Mouse (Mus musculus) kidney, embryonic 16.5 days (tissue): Measurements from ENCODE around the gene Abcc3. TPM values are rescaled to one million over a fixed set of nuclear protein-coding genes. Genes with fewer than 3 reads are reported as not detected.

Source experiments
- ATAC-seq: fragments of 200-750 bp; cut with Nextera tagmentation; 2 replicates; pipeline ENCODE4 v1.8.0; 2017; ENCODE audit warnings: moderate TSS enrichment; ENCODE audit not compliant: low FRiP score, low TSS enrichment
- H3K27ac ChIP-seq: fragments of 300-500 bp; sonication (generic); 2 replicates; pipeline ENCODE4 v1.5.1; 2014; ENCODE audit warnings: low read length
- H3K27me3 ChIP-seq: fragments of 300-500 bp; sonication (generic); 2 replicates; pipeline ENCODE4 v1.6.1; 2014; ENCODE audit warnings: low read length, control low read depth, mixed read lengths; ENCODE audit not compliant: insufficient read depth
- H3K36me3 ChIP-seq: fragments of 300-500 bp; sonication (generic); 2 replicates; pipeline ENCODE4 v1.6.1; 2014; ENCODE audit warnings: low read length, control low read depth, mixed read lengths; ENCODE audit not compliant: insufficient read depth
- H3K4me1 ChIP-seq: fragments of 300-500 bp; sonication (generic); 2 replicates; pipeline ENCODE4 v1.6.1; 2014; ENCODE audit warnings: low read length, control low read depth, mixed read lengths; ENCODE audit not compliant: insufficient read depth
- H3K4me2 ChIP-seq: fragments of 300-500 bp; sonication (generic); replicated peaks from 2 replicates; pipeline ENCODE4 v1.6.1; 2014; ENCODE audit warnings: low read depth, low read length
- H3K4me3 ChIP-seq: fragments of 300-500 bp; sonication (generic); 2 replicates; pipeline ENCODE4 v1.5.1; 2014; ENCODE audit warnings: mild to moderate bottlenecking, low read length
- H3K9ac ChIP-seq: fragments of 300-500 bp; sonication (generic); replicated peaks from 2 replicates; pipeline ENCODE4 v1.6.1; 2014; ENCODE audit warnings: low read length
- H3K9me3 ChIP-seq: fragments of 300-500 bp; sonication (generic); 2 replicates; pipeline ENCODE4 v1.6.1; 2016; ENCODE audit warnings: low read length, control low read depth
- WGBS: fragments of 180-500 bp; shearing (Covaris S2); extraction: QIAGEN DNeasy Blood & Tissue Kit; methylation state at CpG from one replicate; pipeline ENCODE4 v1.1.7; 2014; 5-methylcytosine and 5-hydroxymethylcytosine counted together
- polyA plus RNA-seq: library from polyadenylated mRNA; unstranded; fragments of >200 nt; fragmentation: Nextera tagmentation; extraction: Ambion mirVana; gene quantifications from 2 replicates; pipeline ENCODE4 v1.2.1, GENCODE M21; 2015

The Abcc3 gene
- polyA plus RNA-seq, 1 experiment from 2014 or later: 7.0 TPM

DNA sequence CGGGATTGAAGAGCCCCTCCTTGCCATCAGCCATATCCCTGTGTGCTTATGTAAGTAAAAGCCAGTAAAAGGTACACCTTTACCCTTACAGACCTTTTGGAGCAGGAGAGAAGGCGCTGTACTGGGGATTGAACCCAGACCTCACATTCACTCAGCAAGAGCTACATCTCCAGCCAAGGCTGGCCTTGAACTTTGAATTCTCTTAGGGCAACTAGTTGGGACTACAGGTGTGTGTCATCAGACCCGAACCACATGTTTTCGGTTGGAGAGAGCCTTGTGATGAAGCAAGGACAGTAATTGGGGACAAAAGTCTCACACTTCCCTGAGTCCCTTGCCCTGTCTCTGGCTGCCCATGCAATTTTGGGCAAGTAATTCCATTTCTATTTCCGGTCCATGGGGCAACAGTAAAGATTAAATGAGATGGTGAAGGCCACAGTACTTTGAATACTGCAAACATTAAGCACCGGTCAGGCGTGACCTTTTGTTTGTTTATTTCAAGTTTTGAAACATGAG lies 45.7 kb downstream of the Abcc3 start:
- Histone ChIP-seq H3K4me3 (no peak overlapping the region), H3K9me3 (no peaks in the 10 kb centered on the region), H3K4me1 (peaks cover 46% of the 10 kb centered on the region), H3K27me3 (no peaks in the 10 kb centered on the region), H3K27ac (peak overlapping the region; percentile 44; the same call in 1 of the 2 replicates), H3K36me3 (no peaks in the 10 kb centered on the region), H3K9ac (no peak overlapping the region), H3K4me2 (no peak overlapping the region)
- ATAC-seq: no peak
- WGBS: 71% methylated on average over 7 of the region's 7 CpGs

DNA sequence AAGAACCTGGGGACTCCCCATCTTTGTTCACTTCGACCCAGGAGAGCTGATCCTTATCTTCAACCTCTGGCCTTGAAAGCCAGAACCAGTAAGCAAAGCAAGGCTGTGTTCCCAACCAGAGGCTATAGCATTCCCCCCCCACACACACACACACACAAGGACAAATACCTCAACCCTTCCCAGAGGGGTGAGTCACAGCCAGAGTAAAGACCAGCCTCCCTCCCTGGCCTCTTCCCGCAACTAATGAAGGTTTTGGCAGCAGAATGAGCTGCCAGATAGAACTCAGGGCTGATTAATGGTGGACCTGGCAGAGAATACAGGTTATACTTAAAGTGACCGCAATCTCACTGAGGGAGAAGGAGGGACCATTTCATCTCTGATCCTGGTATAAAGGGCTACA lies 46.2 kb downstream of the Abcc3 start:
- H3K9ac ChIP-seq: no peak overlapping the region
- peaks cover 49% of the 10 kb centered on the region for H3K4me1 ChIP-seq
- H3K4me2 ChIP-seq: no peak overlapping the region
- no peaks in the 10 kb centered on the region for H3K27me3 ChIP-seq
- 32% methylated on average over 3 of the region's 3 CpGs for WGBS
- ATAC-seq: no peak
- no peaks in the 10 kb centered on the region for H3K36me3 ChIP-seq
- no peaks in the 10 kb centered on the region for H3K9me3 ChIP-seq
- H3K27ac ChIP-seq: peak overlapping the region; percentile 44; the same call in 1 of the 2 replicates
- no peak overlapping the region for H3K4me3 ChIP-seq

DNA sequence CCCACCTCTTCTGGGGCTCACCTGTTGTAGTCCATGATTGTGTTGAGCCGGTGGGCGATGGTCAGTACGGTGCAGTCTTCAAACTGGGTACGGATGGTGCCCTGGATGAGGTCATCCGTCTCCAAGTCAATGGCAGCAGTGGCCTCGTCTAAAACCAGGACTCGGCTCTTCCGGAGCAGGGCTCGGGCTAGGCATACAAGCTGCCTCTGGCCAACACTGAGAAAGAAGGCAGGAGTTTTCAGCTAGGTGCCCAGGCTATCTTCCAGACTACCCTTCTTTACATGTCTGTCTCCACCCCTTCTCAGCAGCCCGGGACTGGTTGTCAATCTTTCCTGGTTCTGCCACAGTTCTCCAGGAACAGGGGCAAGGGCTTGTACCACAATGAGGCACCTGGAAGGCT lies 46.9 kb downstream of the Abcc3 start:
- H3K27ac ChIP-seq: no peak overlapping the region
- H3K36me3 ChIP-seq: no peaks in the 10 kb centered on the region
- no peak overlapping the region for H3K9ac ChIP-seq
- no peaks in the 10 kb centered on the region for H3K9me3 ChIP-seq
- peaks cover 47% of the 10 kb centered on the region for H3K4me1 ChIP-seq
- H3K4me2 ChIP-seq: no peak overlapping the region
- no peaks in the 10 kb centered on the region for H3K27me3 ChIP-seq
- 81% methylated on average over 10 of the region's 10 CpGs for WGBS
- no peak overlapping the region for H3K4me3 ChIP-seq
- ATAC-seq: no peak

DNA sequence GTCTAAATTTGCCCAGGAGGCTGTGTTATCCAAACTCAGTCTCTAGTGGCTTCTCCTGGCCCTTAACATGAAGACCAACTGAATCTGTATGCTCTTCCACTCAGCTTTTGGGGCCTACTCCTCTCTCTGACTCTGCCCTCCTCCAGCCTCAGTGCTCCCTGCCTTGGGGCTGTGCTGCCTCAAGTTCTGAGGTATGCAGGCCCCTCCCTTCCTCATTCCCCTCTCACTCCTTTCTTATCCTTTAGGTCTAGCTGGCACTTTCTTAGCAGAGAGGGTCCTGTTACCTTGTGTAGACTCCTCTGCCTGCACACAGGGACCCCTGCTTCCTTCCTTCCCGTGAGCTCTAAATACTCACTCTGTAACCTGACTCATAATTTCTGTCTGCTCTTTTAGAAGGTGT lies 48.3 kb downstream of the Abcc3 start:
- Histone ChIP-seq H3K4me2 (no peak overlapping the region), H3K36me3 (peaks cover 3% of the 10 kb centered on the region), H3K27me3 (no peaks in the 10 kb centered on the region), H3K4me1 (peaks cover 45% of the 10 kb centered on the region), H3K9me3 (no peaks in the 10 kb centered on the region), H3K4me3 (no peak overlapping the region), H3K9ac (no peak overlapping the region), H3K27ac (no peak overlapping the region)
- ATAC-seq: no peak
- 41% methylated on average over 1 of the region's 1 CpGs for WGBS

DNA sequence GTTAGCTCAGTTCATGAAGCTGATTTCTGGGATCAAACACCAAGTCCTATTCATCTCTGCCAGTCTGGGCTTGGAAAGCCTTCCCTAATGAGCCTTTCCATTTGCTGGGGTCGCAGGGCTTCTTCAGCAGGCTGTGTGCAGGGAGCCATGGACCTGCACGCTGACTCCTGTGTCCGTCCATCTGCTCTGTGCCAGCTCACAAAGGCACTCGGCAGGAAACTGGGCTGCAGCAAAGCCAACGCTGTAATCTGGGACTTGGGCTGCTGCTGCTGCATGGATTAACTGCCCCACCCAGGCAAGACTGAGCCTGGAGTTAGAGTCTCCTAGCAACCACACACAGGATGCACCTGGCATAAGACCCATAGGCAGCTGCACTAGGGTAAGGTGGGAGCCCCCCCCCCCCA lies 48.8 kb downstream of the Abcc3 start:
- Histone ChIP-seq H3K27ac (no peak overlapping the region), H3K4me3 (no peak overlapping the region), H3K9ac (peak overlapping the region; percentile 36; the same call in 1 of the 2 replicates), H3K9me3 (no peaks in the 10 kb centered on the region), H3K36me3 (peaks cover 8% of the 10 kb centered on the region), H3K4me1 (peaks cover 45% of the 10 kb centered on the region), H3K27me3 (no peaks in the 10 kb centered on the region), H3K4me2 (no peak overlapping the region)
- WGBS: 43% methylated on average over 5 of the region's 5 CpGs
- no peak for ATAC-seq

DNA sequence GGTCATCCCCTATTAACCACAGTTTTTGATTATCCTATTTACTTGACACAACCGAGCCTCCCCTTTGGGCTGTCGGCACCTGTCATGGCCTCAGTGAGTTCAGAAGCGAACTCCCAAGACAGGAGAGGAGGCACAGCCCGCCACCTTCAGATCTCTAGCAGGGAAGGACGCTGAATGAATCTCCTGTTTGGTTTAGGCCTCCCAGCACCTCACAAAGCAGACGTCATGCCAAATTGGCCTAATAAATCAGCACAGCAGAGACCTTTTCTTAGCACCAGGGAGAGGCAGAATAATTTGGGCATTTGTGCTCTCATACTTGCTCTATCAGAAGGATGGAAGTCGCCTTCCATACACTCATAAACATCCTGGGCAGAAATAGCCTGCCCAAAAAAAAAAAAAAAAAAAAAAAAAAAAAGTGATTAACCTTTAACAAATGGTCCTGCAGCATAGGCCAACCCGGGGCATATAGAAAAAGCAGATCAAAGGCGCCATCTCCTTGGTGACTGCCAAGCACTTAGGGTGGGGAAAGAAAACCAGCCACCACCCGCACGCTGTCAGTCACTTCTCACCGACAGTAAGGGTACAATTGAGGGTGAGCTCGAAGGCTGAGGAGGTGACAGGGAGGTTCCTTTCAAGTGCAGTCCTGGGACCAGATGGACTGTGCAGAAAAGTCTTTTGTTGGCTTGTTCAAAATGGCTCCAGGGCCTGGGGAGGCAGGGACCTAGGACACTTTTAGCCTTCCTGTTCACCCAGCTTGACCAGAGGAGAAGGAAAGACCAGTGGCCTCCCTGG lies 50.5 kb downstream of the Abcc3 start:
- Histone ChIP-seq H3K27me3 (no peaks in the 10 kb centered on the region), H3K4me1 (peaks cover 42% of the 10 kb centered on the region), H3K27ac (peak overlapping the region; percentile 19; the same call in 1 of the 2 replicates), H3K9ac (no peak overlapping the region), H3K9me3 (no peaks in the 10 kb centered on the region), H3K36me3 (peaks cover 18% of the 10 kb centered on the region), H3K4me2 (no peak overlapping the region), H3K4me3 (no peak overlapping the region)
- ATAC-seq: no peak
- 19% methylated on average over 13 of the region's 13 CpGs for WGBS

DNA sequence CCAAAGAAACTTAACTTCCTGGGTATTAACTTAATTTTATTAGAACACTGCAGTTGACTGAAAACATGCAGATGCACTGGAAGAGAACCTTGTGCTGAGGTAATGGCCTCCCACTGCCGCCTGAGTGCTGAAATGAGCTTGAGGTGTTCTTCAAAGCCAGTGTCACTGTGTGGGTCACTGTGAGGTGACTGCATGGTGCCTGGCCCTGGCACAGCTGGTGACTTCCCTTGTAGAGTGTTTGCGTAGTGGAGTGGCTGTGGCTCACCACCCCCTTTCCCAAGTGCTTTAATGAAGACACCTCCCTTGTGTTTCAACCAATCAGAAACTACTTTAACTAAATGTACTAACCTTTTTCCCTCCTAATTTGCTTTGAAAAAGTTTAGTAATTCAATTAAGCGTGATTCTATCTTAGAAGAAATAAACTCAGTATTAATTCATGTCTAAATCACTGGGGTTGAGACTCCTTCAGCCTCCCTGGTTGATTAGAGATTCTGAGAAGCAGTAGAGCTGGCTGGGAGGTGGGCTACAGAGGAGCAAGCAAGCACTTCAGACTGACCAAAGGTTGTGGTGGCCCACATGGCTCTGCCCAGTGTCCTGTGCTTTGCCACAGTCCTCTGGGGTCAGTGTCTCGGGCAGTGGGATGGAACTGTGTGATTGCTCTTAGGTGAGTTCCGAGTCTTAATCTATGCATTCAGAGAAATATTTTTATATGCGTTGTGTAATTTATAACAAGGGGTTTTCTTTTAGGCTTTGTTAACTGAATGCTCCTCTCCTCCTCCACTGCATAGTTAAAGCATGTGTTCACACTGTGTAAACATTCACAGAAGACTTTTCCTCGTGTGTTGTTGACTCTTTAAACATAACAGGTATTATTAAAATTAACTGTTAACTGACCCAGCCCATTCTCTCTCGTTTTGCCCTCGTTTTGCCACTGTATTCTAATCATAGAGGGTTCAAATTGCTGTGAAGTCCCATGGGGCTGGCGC lies 51.6 kb downstream of the Abcc3 start:
- H3K9me3 ChIP-seq: no peaks in the 10 kb centered on the region
- H3K4me2 ChIP-seq: no peak overlapping the region
- peaks cover 32% of the 10 kb centered on the region for H3K4me1 ChIP-seq
- peak overlapping the region; percentile 61 for H3K27ac ChIP-seq
- 53% methylated on average over 10 of the region's 10 CpGs for WGBS
- H3K9ac ChIP-seq: no peak overlapping the region
- no peak overlapping the region for H3K4me3 ChIP-seq
- peaks cover 24% of the 10 kb centered on the region for H3K36me3 ChIP-seq
- ATAC-seq: peak; percentile 62; the same call in 1 of the 2 replicates
- no peaks in the 10 kb centered on the region for H3K27me3 ChIP-seq

DNA sequence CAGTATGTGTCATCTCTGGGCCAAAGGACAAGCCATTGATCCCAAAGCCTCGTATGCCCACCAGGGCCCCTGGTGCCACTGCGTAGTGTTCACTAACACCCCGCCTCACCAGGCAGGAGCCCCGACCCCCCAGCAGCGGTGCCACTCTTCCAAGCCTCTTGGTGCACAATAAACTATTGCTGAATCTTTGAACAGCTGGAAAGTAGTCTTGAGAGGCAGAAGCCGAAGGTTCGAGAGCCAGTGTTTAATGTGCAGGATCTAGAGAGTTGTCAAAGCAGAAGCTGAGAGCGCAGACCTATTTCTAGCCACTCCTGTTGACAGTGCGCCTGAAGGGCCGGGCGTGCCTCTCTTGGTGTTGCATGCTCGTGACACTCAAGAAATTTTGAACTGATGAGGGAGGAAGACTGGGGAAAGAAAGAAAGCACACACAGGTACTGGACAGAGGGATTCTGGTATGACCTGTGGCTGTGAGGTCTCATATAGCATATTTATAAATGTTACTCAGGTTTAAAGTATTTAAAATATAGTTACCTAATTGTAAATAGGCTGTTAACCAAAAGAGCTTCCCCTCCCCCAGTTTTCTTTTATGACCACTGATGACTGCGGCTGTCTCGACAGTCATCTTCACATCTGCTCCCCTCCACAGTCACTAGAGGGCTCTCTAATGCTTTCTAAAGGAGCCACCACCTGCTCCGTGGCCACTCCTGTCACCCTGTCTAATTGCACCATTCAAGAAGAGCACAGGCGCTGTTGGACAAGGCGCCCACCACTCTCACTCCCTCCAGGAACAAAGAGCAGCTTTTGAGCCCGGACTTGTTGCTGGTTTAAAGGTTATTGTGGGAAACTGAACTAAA lies 52.8 kb downstream of the Abcc3 start:
- Histone ChIP-seq H3K27ac (no peak overlapping the region), H3K4me3 (no peak overlapping the region)
- 56% methylated on average over 18 of the region's 18 CpGs for WGBS

DNA sequence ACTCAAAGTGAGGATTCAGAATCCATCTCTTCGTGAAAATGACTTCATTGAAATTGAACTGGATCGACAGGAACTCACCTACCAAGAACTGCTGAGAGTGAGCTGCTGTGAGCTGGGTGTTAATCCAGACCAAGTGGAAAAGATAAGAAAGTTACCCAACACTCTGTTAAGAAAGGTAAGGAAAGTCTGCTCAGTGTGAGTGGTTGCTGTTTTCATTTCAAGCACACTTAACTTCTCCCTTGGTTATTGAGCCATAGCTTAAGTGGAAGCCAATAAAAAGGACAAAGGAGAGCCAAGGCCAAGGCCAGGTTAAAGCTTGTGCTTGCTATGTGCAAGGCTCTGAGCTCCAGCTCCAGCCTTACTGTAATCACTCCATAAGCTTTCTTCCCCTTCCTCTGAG lies 54.5 kb downstream of the Abcc3 start:
- H3K4me3 ChIP-seq: no peak overlapping the region
- H3K9ac ChIP-seq: no peak overlapping the region
- no peak overlapping the region for H3K4me2 ChIP-seq
- no peak for ATAC-seq
- H3K4me1 ChIP-seq: peaks cover 14% of the 10 kb centered on the region
- H3K9me3 ChIP-seq: no peaks in the 10 kb centered on the region
- peaks cover 42% of the 10 kb centered on the region for H3K36me3 ChIP-seq
- H3K27me3 ChIP-seq: no peaks in the 10 kb centered on the region
- WGBS: 94% methylated on average over 2 of the region's 2 CpGs
- no peak overlapping the region for H3K27ac ChIP-seq

More for the DNA sequence above, 52.8 kb downstream of the Abcc3 start:
- Histone ChIP-seq H3K9ac (no peak overlapping the region), H3K27me3 (no peaks in the 10 kb centered on the region), H3K36me3 (peaks cover 36% of the 10 kb centered on the region), H3K9me3 (no peaks in the 10 kb centered on the region), H3K4me2 (no peak overlapping the region), H3K4me1 (peaks cover 26% of the 10 kb centered on the region)
- ATAC-seq: peak; percentile 76; the same call in 1 of the 2 replicates
